Mouse (Mus musculus): ENCODE results near the gene Camk2d. TPM values are rescaled to one million over a fixed set of nuclear protein-coding genes. Genes with fewer than 3 reads are reported as not detected.

Camk2d gene
- polyA plus RNA-seq, 1 experiment: 25.3 TPM

GRCm38 (mm10) chr3:126776001-126776400 is 179.9 kb downstream of the Camk2d start:
- TF ChIP-seq CTCF (IDR thresholded peaks at IDR 0.05; ENCODE audit: control insufficient read depth, insufficient read depth, low read length) (no peak), POLR2A (IDR thresholded peaks at IDR 0.05; ENCODE audit: borderline replicate concordance, control insufficient read depth, low read depth, low read length) (no peak)
- H3K27ac ChIP-seq (ENCODE audit: control insufficient read depth, insufficient read depth, low read depth, low read length, poor library complexity): no peak overlapping the region
- no peak overlapping the region for H3K4me3 ChIP-seq (replicated peaks; ENCODE audit: control insufficient read depth, low read depth, low read length)
- H3K4me1 ChIP-seq (ENCODE audit: control insufficient read depth, insufficient read depth, low read length): no peaks in the 10 kb centered on the region

DNA sequence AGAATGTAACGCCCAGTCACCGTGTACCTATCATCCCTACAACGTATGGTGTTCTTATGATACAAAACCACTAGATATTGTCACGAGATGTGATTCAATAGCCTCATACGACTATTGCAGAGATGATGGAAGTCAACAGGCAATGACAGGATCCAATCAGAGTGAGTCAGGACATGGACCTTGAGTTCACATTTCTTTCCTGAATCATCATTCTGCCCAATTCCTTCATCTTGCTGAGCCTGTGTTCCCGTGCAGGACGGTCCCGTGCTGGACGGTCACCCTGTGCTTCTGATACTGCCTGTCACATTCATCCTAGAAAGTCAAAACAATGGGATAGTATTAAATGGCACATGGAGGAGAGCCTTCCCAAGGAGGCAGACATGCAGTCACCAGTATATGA is 181.0 kb downstream of the Camk2d start:
- whole genome bisulfite sequencing: 83% methylated on average over 9 of the region's 9 CpGs
- TF ChIP-seq POLR2A (IDR thresholded peaks at IDR 0.05; ENCODE audit: borderline replicate concordance, control insufficient read depth, low read depth, low read length) (no peak), CTCF (IDR thresholded peaks at IDR 0.05; ENCODE audit: control insufficient read depth, insufficient read depth, low read length) (no peak)
- no peaks in the 10 kb centered on the region for H3K4me1 ChIP-seq (ENCODE audit: control insufficient read depth, insufficient read depth, low read length)
- H3K27ac ChIP-seq (ENCODE audit: control insufficient read depth, insufficient read depth, low read depth, low read length, poor library complexity): no peak overlapping the region
- no peak overlapping the region for H3K4me3 ChIP-seq (replicated peaks; ENCODE audit: control insufficient read depth, low read depth, low read length)

GRCm38 (mm10) chr3:126777879-126778278 is 181.8 kb downstream of the Camk2d start:
- no peak overlapping the region for H3K4me3 ChIP-seq (replicated peaks; ENCODE audit: control insufficient read depth, low read depth, low read length)
- 83% methylated on average over 1 of the region's 1 CpGs for WGBS
- no peak overlapping the region for H3K27ac ChIP-seq (ENCODE audit: control insufficient read depth, insufficient read depth, low read depth, low read length, poor library complexity)
- TF ChIP-seq CTCF (IDR thresholded peaks at IDR 0.05; ENCODE audit: control insufficient read depth, insufficient read depth, low read length) (no peak), POLR2A (IDR thresholded peaks at IDR 0.05; ENCODE audit: borderline replicate concordance, control insufficient read depth, low read depth, low read length) (no peak)
- H3K4me1 ChIP-seq (ENCODE audit: control insufficient read depth, insufficient read depth, low read length): no peaks in the 10 kb centered on the region

DNA sequence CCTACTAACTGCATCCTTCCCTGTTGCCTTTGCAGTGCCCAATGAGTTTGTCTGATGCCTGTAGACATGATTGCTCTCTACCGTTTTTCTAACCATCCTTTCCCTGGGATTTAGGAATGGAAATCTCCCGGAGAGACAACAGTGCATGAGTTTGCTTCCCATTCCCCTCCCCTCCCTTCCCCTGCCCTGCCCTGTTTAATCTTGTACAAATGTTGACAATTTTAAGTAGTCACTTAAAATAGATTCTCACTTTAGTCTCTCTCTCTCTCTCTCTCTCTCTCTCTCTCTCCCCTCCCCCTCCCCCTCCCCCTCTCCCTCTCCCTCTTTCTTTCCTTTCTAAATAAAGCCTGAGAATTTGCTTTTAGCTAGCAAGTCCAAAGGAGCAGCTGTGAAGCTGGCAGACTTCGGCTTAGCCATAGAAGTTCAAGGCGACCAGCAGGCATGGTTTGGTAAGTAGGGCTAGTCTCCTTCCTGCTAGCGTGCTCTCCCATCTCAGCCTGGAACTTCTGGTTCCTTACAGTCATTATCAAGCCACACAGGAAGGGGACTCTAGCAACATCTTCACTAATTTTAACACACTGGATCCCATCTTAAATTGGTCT is 184.0 kb downstream of the Camk2d start:
- 79% methylated on average over 5 of the region's 5 CpGs for WGBS
- Histone ChIP-seq H3K4me3 (replicated peaks; ENCODE audit: control insufficient read depth, low read depth, low read length) (no peak overlapping the region), H3K4me1 (ENCODE audit: control insufficient read depth, insufficient read depth, low read length) (no peaks in the 10 kb centered on the region), H3K27ac (ENCODE audit: control insufficient read depth, insufficient read depth, low read depth, low read length, poor library complexity) (no peak overlapping the region)
- no peak for TF ChIP-seq CTCF (IDR thresholded peaks at IDR 0.05; ENCODE audit: control insufficient read depth, insufficient read depth, low read length)
- no peak for TF ChIP-seq POLR2A (IDR thresholded peaks at IDR 0.05; ENCODE audit: borderline replicate concordance, control insufficient read depth, low read depth, low read length)

DNA sequence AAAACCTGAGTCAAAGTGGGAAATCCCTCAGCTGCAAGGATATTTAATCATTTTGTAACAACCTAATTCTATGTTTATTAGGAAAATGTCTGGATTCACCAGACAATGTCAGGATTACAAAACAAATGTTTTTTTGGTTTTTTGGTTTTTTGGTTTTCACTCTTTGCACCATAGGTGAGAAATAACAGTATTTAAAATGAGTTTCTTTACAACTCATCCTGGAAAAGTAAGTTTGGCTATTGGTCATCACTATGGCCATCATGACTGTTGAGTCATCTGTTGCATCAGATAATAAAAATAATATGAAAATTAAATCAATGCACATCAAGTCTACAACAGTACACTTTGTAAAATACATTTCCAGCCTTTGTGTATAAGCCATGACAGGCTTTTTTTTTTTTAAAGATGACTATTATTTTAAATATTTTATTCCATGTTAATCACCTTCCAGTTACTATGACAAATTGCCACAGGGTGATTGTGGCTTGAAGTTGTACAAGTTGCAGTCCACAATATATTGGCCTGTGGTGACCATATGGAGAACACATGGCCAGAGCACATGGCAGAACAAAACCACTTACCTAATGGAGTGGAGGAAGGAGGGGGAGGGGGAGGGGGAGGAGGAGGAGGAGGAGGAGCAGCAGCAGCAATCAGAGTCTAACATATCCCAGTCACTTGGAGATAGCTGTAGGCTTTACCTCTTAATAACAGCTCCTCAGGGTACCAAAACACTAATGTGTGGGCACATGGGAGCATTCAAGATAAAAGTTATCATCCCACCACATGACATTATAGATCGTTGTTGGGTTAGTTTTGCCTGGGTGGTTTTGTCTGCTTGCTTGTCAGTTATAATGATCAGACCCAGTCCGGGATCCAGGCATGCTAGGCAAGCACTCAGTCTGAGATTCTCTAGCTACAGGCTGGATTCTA is 197.2 kb downstream of the Camk2d start:
- TF ChIP-seq CTCF (IDR thresholded peaks at IDR 0.05; ENCODE audit: control insufficient read depth, insufficient read depth, low read length) (no peak), POLR2A (IDR thresholded peaks at IDR 0.05; ENCODE audit: borderline replicate concordance, control insufficient read depth, low read depth, low read length) (no peak)
- 52% methylated on average over 2 of the region's 2 CpGs for WGBS
- Histone ChIP-seq H3K27ac (ENCODE audit: control insufficient read depth, insufficient read depth, low read depth, low read length, poor library complexity) (no peak overlapping the region), H3K4me3 (replicated peaks; ENCODE audit: control insufficient read depth, low read depth, low read length) (no peak overlapping the region), H3K4me1 (ENCODE audit: control insufficient read depth, insufficient read depth, low read length) (no peaks in the 10 kb centered on the region)

- no peaks in the 10 kb centered on the region for H3K4me1 ChIP-seq (ENCODE audit: control insufficient read depth, insufficient read depth, low read length)
- 31% methylated on average over 3 of the region's 3 CpGs for WGBS
- TF ChIP-seq CTCF (IDR thresholded peaks at IDR 0.05; ENCODE audit: control insufficient read depth, insufficient read depth, low read length) (no peak), POLR2A (IDR thresholded peaks at IDR 0.05; ENCODE audit: borderline replicate concordance, control insufficient read depth, low read depth, low read length) (no peak)
- H3K27ac ChIP-seq (ENCODE audit: control insufficient read depth, insufficient read depth, low read depth, low read length, poor library complexity): no peak overlapping the region
- no peak overlapping the region for H3K4me3 ChIP-seq (replicated peaks; ENCODE audit: control insufficient read depth, low read depth, low read length)
Measured at GRCm38 (mm10) chr3:126795904-126796303, 199.8 kb downstream of the Camk2d start.

- Histone ChIP-seq H3K27ac (ENCODE audit: control insufficient read depth, insufficient read depth, low read depth, low read length, poor library complexity) (no peak overlapping the region), H3K4me3 (replicated peaks; ENCODE audit: control insufficient read depth, low read depth, low read length) (no peak overlapping the region), H3K4me1 (ENCODE audit: control insufficient read depth, insufficient read depth, low read length) (no peaks in the 10 kb centered on the region)
- TF ChIP-seq POLR2A (IDR thresholded peaks at IDR 0.05; ENCODE audit: borderline replicate concordance, control insufficient read depth, low read depth, low read length): no peak
- no peak for TF ChIP-seq CTCF (IDR thresholded peaks at IDR 0.05; ENCODE audit: control insufficient read depth, insufficient read depth, low read length)
- 70% methylated on average over 3 of the region's 3 CpGs for WGBS
Measured at GRCm38 (mm10) chr3:126797025-126797424, 200.9 kb downstream of the Camk2d start.

GRCm38 (mm10) chr3:126797810-126798209 is 201.7 kb downstream of the Camk2d start:
- H3K4me1 ChIP-seq (ENCODE audit: control insufficient read depth, insufficient read depth, low read length): no peaks in the 10 kb centered on the region
- H3K27ac ChIP-seq (ENCODE audit: control insufficient read depth, insufficient read depth, low read depth, low read length, poor library complexity): no peak overlapping the region
- no peak overlapping the region for H3K4me3 ChIP-seq (replicated peaks; ENCODE audit: control insufficient read depth, low read depth, low read length)
- TF ChIP-seq POLR2A (IDR thresholded peaks at IDR 0.05; ENCODE audit: borderline replicate concordance, control insufficient read depth, low read depth, low read length) (no peak), CTCF (IDR thresholded peaks at IDR 0.05; ENCODE audit: control insufficient read depth, insufficient read depth, low read length) (no peak)
- WGBS: 83% methylated on average over 3 of the region's 3 CpGs
